Mouse (Mus musculus): ENCODE data around the gene Tigd3.
"Not testable (repeated sequence)": the region's sequence is repeated elsewhere in the genome, so short reads cannot be mapped to it uniquely, and the experiment has no call there.

Gene Tigd3

DNA sequence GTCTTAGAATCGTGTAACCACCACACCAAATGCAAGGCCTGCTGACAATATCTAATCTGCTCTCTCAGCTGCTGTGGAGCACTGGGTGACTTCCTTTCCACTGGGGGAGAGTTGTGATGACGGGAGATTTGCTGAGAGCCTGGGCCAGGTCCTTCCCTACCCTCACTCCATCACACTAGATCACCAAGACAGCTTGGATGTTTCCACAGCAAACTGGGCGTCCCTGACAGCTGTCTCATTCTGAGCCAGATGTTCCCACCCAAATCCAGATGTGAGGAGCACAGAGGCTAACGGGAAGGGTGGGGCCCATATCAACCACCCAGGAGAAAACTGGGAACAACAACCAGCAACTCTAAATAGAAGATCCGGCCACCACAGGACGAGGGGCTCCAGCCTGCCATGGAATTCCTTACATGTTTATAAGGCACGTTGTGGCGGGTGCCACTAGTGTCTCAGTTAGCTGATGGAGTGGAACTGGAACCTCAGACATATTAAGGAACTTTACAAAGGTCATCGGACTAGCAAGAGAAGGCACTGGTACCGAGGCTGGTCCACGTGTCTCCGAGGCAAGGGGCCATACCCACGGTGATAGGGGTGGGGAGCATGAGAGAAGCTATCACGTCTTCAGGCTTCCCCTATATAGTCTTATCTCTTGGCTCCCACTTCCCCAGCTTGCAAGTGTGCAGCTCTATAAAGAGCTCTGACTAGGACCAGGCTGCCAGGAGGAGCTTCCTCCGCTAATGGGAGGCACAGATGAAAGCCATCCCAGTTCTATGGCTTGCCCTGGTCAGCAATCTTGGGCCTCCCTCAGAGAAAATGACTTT lies 28.4 kb upstream of the Tigd3 start:
- no peak for DNase-seq (ENCODE audit: low spot score in 2 of 2)

- DNase-seq (ENCODE audit: low spot score in 2 of 2) = no peak
These were observed 27.8 kb upstream of the Tigd3 start for GRCm38 (mm10) chr19:5921715-5922114.

DNA sequence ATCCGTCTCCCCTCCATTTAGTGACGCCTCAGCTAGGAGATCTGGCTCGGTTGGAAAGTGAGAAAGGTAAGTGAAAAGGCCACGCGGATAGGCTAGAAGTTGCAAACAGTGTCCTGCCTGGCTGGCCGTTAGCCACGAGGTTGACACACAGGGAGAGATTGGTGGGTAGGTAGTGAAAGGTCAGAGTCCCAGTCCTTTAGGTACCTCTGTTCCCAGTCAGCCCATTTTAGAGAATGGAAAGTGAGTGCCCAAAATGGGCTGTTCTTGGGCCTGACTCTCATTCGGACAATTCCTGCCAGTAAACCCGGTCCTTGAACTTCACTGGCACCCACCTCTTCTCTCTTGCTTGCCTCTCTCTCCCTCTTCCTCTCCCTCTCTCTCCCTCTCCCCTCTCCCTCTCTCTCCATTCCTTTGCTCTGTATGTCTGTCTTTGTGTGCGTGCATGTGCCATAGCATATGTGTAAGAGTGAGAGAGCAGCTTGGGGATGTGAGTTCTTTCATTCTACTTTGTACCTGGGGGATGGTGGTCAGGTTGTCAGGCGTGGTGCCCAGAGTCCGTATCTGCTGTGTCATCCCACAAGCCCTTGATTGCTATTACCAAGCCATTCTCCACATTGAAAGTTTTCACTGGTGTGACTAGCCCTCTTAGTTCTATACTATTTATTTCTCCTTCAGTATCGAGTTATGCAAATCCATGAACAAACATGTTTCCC lies 19.2 kb upstream of the Tigd3 start, which contains the start of gene Dpf2:
Dpf2 (minus strand) TSS at position 4 of the 713 bp plus-strand sequence.
- DNase-seq (ENCODE audit: low spot score in 2 of 2) = no peak

GRCm38 (mm10) chr19:5912103-5913006 lies 18.4 kb upstream of the Tigd3 start:
- DNase-seq (ENCODE audit: low spot score in 2 of 2) = peak; percentile 99

DNA sequence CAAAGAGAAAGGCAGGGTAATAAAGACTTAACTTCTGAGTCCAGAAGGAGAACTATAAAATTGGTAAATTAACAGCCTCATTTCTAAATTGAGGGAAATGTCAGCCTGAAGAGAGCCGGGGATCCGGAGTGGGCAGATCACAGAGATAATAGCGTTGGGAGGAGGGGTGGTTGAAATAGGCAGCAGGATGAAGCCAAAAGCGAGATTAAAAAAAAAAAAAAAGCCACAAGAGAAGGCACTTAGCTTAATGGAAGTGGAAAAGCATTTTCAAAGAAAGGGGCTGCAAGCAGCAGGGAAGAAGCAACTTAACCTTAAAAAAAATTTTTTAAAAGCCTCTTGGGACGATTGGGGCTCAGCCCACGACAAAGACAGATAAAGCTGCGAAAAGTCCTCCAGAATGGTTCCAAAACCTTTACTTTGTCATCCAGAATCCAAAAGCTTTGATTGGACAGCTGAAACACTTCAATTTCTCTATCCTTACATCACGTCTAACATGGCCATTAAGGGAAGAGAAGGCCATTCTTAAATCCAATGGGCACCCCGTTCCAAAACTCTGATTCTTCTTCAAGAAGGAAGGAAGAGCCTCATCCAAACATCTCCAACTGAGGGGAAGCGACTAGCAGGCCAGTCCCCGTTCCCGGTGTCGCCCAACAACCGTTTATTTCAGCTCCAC lies 17.6 kb upstream of the Tigd3 start:
- no peak for DNase-seq (ENCODE audit: low spot score in 2 of 2)

- DNase-seq (ENCODE audit: low spot score in 2 of 2) = no peak
These were observed 16.3 kb upstream of the Tigd3 start for GRCm38 (mm10) chr19:5910221-5910620.

- DNase-seq (ENCODE audit: low spot score in 2 of 2) = no peak
These were observed 13.3 kb upstream of the Tigd3 start for GRCm38 (mm10) chr19:5907275-5907674.

DNA sequence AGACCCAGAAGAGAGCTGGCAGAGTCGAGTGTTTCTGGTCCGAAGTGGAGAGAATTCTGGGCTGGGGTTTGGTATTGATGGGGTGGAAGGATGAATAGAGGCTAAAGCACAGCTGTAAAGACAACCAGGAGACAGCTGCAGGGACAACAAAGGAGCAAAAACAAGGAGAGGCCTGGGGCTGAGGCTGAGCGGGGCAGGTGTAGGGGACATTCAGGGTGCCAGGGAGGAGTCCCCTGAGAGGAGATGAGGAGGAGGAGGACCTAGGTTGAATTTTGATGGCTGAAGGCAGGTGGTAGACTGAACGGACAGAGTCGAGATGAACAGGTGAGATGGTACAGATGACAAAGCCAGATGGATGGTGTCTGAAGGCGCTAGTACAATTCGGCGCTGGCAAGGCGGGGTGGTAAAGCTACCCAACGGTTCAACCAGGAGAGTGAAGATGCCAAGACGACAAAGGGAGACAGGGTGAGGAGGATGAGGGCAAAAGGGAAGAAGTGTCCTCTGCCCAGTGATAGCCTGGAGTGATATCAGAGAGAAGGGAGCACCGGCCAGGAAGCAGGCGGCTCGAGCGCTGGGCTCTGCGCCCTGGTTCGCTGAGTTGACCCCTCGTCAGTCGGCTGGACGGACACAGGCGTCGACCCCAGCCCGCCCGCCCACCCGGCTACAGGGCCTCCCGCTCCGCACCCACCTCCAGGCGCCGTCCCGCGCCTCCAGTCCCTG lies 507 bp downstream of the Tigd3 start:
- no peak for DNase-seq (ENCODE audit: low spot score in 2 of 2)

DNA sequence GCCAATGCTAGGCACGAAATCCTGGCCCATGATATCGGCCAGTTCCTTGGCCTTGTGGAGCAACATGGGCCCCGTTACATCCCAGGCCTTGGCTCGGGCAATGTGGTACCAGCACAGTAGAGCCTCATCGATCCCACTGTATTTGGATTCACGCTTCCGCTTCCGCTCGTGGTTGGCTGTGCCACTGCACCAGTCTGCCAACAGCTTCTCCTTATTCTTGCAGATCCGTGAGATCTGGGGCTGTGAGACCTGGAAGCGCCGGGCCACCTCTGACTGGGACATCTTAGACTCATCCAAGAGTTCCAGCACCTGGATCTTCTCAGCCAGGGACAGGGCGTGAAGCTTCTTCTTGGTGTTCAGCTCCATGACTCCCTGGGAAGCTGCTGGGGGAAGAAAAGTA lies 1.2 kb downstream of the Tigd3 start:
- no peak for DNase-seq (ENCODE audit: low spot score in 2 of 2)

GRCm38 (mm10) chr19:5892262-5892661 lies 1.7 kb downstream of the Tigd3 start:
- DNase-seq (ENCODE audit: low spot score in 2 of 2) = no peak

DNA sequence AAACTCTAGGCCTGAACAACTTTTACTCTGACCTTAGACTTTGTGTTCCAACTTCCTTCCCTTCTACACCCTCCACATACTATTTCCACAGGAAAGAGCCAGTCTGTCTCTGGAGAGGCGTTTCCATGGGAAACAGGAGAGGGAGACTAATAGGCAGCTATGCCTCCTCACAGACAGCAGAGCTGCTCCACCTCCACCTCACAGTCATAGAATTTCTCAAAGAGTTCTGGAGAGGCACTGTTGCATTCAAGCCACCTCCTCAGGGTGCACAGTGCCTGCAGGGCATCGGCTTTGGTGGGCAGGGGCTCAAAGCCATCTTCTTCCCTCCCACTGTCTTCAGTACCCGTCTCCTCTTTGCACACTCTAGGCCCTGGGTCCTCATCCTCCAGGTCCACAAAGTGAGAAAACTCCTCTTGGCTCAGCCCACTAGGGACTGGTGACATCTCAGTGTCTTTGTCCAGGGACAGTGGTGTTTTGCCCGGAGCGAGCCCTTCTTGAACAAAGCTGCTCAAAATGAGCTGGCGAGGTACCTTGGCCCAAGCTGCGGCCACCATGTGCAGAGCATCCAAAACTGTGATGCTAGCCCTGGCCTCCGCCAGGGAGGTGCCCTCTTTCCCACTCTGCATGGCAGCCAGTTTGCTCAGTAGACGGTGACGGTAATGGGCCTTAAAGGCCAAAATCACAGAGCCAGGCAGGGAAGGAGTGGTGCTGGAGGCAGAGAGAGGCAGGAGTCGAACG lies 2.3 kb downstream of the Tigd3 start:
- DNase-seq (ENCODE audit: low spot score in 2 of 2) = no peak

DNA sequence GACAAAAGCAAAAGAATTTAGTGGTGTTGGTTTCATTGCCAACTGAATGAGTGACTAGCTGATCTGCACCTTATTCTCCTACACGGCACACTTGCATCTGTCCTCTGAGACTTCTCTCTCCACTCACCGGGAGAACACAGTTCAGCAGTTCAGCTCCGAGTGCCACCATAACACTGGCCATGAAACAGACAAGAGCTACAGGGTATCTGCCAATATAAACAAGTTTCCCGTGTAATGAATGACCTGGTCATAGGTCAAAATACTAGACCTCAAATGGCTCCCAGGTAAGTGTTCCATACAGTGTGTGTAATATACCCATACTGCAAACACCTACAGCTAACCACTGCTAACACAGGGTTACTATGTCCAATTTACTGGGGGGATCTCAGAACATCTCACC lies 4.7 kb downstream of the Tigd3 start:
- no peak for DNase-seq (ENCODE audit: low spot score in 2 of 2)

DNA sequence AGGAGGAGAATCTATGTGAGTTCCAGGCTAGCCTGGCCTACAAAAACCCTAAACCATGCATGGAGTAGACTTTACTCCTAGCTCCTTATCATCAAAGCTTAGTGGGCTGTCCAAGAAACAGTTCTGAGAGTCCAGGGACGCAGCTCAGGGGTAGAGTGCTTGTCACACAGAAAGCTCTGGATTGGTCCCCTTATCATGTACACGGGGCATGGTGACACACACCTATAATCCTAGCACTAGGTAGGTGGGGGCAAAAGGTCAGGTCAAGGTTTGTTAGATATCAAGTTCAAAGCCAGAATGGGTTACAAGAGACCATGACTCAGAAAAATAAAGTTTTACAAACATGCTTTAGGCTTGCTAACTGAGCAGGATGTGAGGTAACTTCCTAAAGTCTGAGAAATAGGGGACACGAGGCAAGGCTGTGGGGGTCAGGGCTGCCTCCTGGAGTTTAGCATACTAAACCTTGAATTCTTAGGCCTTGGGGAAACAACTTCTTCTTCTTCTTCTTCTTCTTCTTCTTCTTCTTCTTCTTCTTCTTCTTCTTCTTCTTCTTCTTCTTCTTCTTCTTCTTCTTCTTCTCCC lies 6.6 kb downstream of the Tigd3 start:
- DNase-seq (ENCODE audit: low spot score in 2 of 2) = no peak

DNA sequence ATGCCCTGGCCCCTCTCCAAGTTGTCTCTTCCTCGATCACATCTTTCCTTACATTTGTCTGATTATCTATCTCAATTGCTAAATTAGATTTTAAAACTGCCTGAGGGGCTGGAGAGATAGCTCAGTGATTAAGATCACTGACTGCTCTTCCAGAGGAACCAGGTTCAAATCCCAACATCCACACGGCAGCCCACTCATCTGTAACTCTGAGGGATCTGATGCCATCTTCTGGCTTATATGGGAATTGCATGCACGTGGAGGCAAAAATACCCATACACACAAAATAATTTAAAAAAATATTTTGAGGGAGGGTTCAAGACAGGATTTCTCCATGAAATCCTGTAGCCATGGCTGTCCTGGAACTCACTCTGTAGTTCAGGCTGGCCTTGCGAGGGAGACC lies 8.1 kb downstream of the Tigd3 start:
- DNase-seq (ENCODE audit: low spot score in 2 of 2) = no peak

- DNase-seq (ENCODE audit: low spot score in 2 of 2) = no peak
These were observed 10.0 kb downstream of the Tigd3 start for GRCm38 (mm10) chr19:5883935-5884334.

DNA sequence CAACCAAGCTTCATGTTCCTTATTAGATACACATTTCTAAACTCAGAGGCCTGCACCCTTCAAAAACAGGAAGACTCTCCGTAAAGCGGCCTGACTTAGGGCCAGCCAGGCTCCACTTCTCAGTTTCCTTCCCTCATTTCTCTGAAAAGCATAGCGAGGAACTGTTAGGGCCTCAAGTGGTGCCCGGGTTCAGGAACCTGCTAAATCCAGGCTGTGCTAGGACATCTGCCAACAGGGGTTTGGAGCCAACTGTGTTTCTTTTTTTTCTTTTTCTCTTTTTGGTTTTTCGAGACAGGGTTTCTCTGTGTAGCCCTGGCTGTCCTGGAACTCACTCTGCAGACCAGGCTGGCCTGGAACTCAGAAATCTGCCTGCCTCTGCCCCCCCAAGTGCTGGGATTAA lies 11.9 kb downstream of the Tigd3 start:
- not testable (repeated sequence) for DNase-seq (ENCODE audit: low spot score in 2 of 2)

GRCm38 (mm10) chr19:5881155-5881554 lies 12.8 kb downstream of the Tigd3 start:
- DNase-seq (ENCODE audit: low spot score in 2 of 2) = no peak

- no peak for DNase-seq (ENCODE audit: low spot score in 2 of 2)
These were observed 14.2 kb downstream of the Tigd3 start for GRCm38 (mm10) chr19:5879735-5880134.

DNA sequence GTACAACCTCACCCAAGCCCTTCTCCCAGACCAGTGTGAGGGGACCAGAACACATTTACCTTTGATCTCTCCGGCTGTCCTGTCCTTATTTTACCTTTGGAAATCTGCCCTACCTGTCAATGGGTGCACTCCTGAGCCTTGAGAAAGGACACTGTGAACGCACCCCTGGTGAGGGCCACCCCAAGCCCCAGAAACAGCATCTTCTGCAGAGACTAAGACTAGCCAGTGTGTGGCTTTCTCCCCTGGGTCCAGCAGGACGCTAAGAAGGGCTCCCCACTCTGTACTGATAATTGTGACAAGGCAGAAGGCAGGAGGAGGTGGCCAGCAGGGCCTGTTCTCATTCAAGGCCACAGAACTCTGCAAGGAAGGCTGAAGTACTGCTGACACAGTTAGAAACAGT lies 15.0 kb downstream of the Tigd3 start:
- DNase-seq (ENCODE audit: low spot score in 2 of 2) = no peak

DNA sequence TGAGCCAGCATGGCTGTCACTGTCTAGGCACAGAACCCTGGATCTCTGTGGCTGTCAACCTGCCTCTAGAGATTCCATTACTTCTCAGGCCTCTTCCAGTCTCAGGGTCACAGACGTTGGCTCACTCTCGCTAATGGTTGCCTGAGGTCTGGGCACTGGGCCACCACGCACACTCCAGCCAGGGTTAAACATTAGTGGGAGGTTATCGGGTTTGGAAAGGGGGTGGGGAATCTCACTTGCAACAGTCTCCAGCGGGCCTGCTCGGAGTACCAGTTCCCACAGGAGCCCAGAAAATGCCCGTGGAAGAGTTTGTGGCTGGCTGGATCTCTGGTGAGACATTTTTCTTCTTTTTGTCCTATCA lies 15.6 kb downstream of the Tigd3 start:
- DNase-seq (ENCODE audit: low spot score in 2 of 2) = no peak

All from right cerebral cortex, adult 2 months (tissue).